Mouse (Mus musculus) left cerebral cortex, adult 8-10 months (tissue): ENCODE measurements around the gene Nav1. TPM values are rescaled to one million over a fixed set of nuclear protein-coding genes. Genes with fewer than 3 reads are reported as not detected.

Experiments used
- DNase-seq, 2 experiments: peaks; one replicate each; pipeline ENCODE4 v3.0.0; 2022; ENCODE audit warnings: low spot score in 2 of 2
- total RNA-seq, 4 experiments: library from RNA; stranded (reverse); gene quantifications; 2 replicates each; pipeline ENCODE4 v1.2.4; 2022

Nav1 gene
- total RNA-seq, 4 experiments from 2014 or later, result 44.9 to 49.3 (median 46.5) TPM

- no peak for DNase-seq
These were observed 86.4 kb downstream of the Nav1 start for GRCm38 (mm10) chr1:135520550-135521168.

- peak in 1 of 2 experiments; percentile 43 for DNase-seq
These were observed 88.4 kb downstream of the Nav1 start for GRCm38 (mm10) chr1:135518661-135519060.

- DNase-seq, result no peak
These were observed 89.6 kb downstream of the Nav1 start for GRCm38 (mm10) chr1:135517469-135517868.

GRCm38 (mm10) chr1:135516511-135517305 lies 90.4 kb downstream of the Nav1 start:
- DNase-seq, result no peak

GRCm38 (mm10) chr1:135515633-135516238 lies 91.4 kb downstream of the Nav1 start:
- DNase-seq, result no peak

GRCm38 (mm10) chr1:135514913-135515632 lies 92.0 kb downstream of the Nav1 start:
- DNase-seq, result no peak

- DNase-seq, result no peak
These were observed 93.0 kb downstream of the Nav1 start for GRCm38 (mm10) chr1:135514046-135514445.

GRCm38 (mm10) chr1:135513464-135513863 lies 93.6 kb downstream of the Nav1 start:
- DNase-seq, result no peak

GRCm38 (mm10) chr1:135510346-135510977 lies 96.6 kb downstream of the Nav1 start:
- DNase-seq, result peak in 1 of 2 experiments; percentile 32

- DNase-seq, result no peak
These were observed 97.7 kb downstream of the Nav1 start for GRCm38 (mm10) chr1:135509145-135510084.

GRCm38 (mm10) chr1:135508349-135508634 lies 98.8 kb downstream of the Nav1 start:
- no peak for DNase-seq

- DNase-seq, result no peak
These were observed 99.3 kb downstream of the Nav1 start for GRCm38 (mm10) chr1:135507572-135508348.

- no peak for DNase-seq
These were observed 101.6 kb downstream of the Nav1 start for GRCm38 (mm10) chr1:135505499-135505898.

- no peak for DNase-seq
These were observed 103.7 kb downstream of the Nav1 start for GRCm38 (mm10) chr1:135503436-135503835.

GRCm38 (mm10) chr1:135502750-135503149 lies 104.3 kb downstream of the Nav1 start:
- no peak for DNase-seq

GRCm38 (mm10) chr1:135502135-135502534 lies 105.0 kb downstream of the Nav1 start:
- no peak for DNase-seq

GRCm38 (mm10) chr1:135498455-135499358 lies 108.4 kb downstream of the Nav1 start:
- no peak for DNase-seq

GRCm38 (mm10) chr1:135495048-135495447 lies 112.0 kb downstream of the Nav1 start:
- DNase-seq, result no peak
